ENCODE assay signal across 10 mouse cellular contexts in genomic region chr11:120538955-120539284, GRCm38 (mm10). TPM values are rescaled to one million over a fixed set of nuclear protein-coding genes. Genes with fewer than 3 reads are reported as not detected.
A peak's percentile ranks its signal among the peaks of the same experiment; 100 is the strongest.
DNase-seq lines count a peak whose midpoint lies in the region; ATAC-seq lines count a peak whose summit lies in the region.
"Had no signal": no experiment of that assay in that cellular context is flagged by ENCODE, and none has a peak within 500 bp of the region (broad histone marks: within the 10 kb centered on the region; RNA-seq: fewer than 3 reads in every experiment).

No protein-coding gene starts in this region.

- peaks cover 26% of the 10 kb centered on the region for H3K4me1 ChIP-seq in heart, embryonic 16.5 days (ENCODE audit: control insufficient read depth, insufficient read depth, low read length)
- H3K4me1 ChIP-seq in embryonic facial prominence, embryonic 12.5 days = peaks cover 24% of the 10 kb centered on the region
- H3K4me1 ChIP-seq in intestine, embryonic 16.5 days (ENCODE audit: control insufficient read depth, insufficient read depth, low read length) = peaks cover 24% of the 10 kb centered on the region
- peaks cover 13% of the 10 kb centered on the region for H3K4me1 ChIP-seq in midbrain, embryonic 15.5 days

- no peak for ATAC-seq in heart, embryonic 16.5 days (replicated peaks; ENCODE audit: extremely low read depth, insufficient read depth, low FRiP score)
- peak; percentile 17; the same call in 1 of the 2 replicates for ATAC-seq in embryonic facial prominence, embryonic 12.5 days (ENCODE audit: insufficient number of reproducible peaks, insufficient read depth, low FRiP score, low TSS enrichment)
- ATAC-seq in intestine, embryonic 16.5 days = no peak
- no peak; the same call in 1 of the 2 replicates for ATAC-seq in midbrain, embryonic 15.5 days (replicated peaks)

- H3K4me2 ChIP-seq in heart, embryonic 16.5 days (ENCODE audit: low read depth, low read length) = no peak overlapping the region
- H3K4me2 ChIP-seq in embryonic facial prominence, embryonic 12.5 days (replicated peaks) = no peak overlapping the region
- no peak overlapping the region for H3K4me2 ChIP-seq in intestine, embryonic 16.5 days (ENCODE audit: low read depth, low read length)
- H3K4me2 ChIP-seq in midbrain, embryonic 15.5 days = no peak overlapping the region

- peaks cover 9% of the 10 kb centered on the region for H3K36me3 ChIP-seq in heart, embryonic 16.5 days (ENCODE audit: control insufficient read depth, insufficient read depth)
- peaks cover 25% of the 10 kb centered on the region for H3K36me3 ChIP-seq in embryonic facial prominence, embryonic 12.5 days
- peaks cover 8% of the 10 kb centered on the region for H3K36me3 ChIP-seq in intestine, embryonic 16.5 days (ENCODE audit: control insufficient read depth, insufficient read depth, low read length)
- H3K36me3 ChIP-seq in midbrain, embryonic 15.5 days (replicated peaks) = peaks cover 14% of the 10 kb centered on the region

- WGBS in heart, embryonic 16.5 days = 30% methylated on average over 8 of the region's 8 CpGs
- WGBS in embryonic facial prominence, embryonic 12.5 days = 55% methylated on average over 8 of the region's 8 CpGs
- 40% methylated on average over 8 of the region's 8 CpGs for WGBS in intestine, embryonic 16.5 days
- WGBS in midbrain, embryonic 15.5 days = 44% methylated on average over 8 of the region's 8 CpGs

- H3K27ac ChIP-seq in heart, embryonic 16.5 days (ENCODE audit: low read length) = peak overlapping the region; percentile 61
- H3K27ac ChIP-seq in embryonic facial prominence, embryonic 12.5 days = peak overlapping the region; percentile 14
- peak overlapping the region; percentile 49; the same call in 1 of the 2 replicates for H3K27ac ChIP-seq in intestine, embryonic 16.5 days (ENCODE audit: low read length)
- 0 out of 2 replicates have a peak overlapping the region, but pooled peaks have one; percentile 16 for H3K27ac ChIP-seq in midbrain, embryonic 15.5 days

- H3K4me3 ChIP-seq in heart, embryonic 16.5 days (ENCODE audit: low read length) = no peak overlapping the region
- H3K4me3 ChIP-seq in embryonic facial prominence, embryonic 12.5 days = no peak overlapping the region
- no peak overlapping the region for H3K4me3 ChIP-seq in intestine, embryonic 16.5 days (ENCODE audit: low read length)
- no peak overlapping the region for H3K4me3 ChIP-seq in midbrain, embryonic 15.5 days

- no peaks in the 10 kb centered on the region for H3K9me3 ChIP-seq in heart, embryonic 16.5 days (replicated peaks; ENCODE audit: control insufficient read depth, low read length)
- H3K9me3 ChIP-seq in embryonic facial prominence, embryonic 12.5 days = no peaks in the 10 kb centered on the region
- H3K9me3 ChIP-seq in intestine, embryonic 16.5 days (ENCODE audit: control insufficient read depth, low read length) = no peaks in the 10 kb centered on the region
- no peaks in the 10 kb centered on the region for H3K9me3 ChIP-seq in midbrain, embryonic 15.5 days

- H3K9ac ChIP-seq in heart, embryonic 16.5 days (ENCODE audit: low read length) = no peak overlapping the region
- H3K9ac ChIP-seq in embryonic facial prominence, embryonic 12.5 days = 0 out of 2 replicates have a peak overlapping the region, but pooled peaks have one; percentile 1
- H3K9ac ChIP-seq in intestine, embryonic 16.5 days (ENCODE audit: low read depth, low read length) = peak overlapping the region; percentile 44; the same call in 1 of the 2 replicates
- H3K9ac ChIP-seq in midbrain, embryonic 15.5 days = no peak overlapping the region

- no peak for DNase-seq in heart, adult 11 months
- DNase-seq in ovary, postnatal 36 days (ENCODE audit: low spot score) = no peak
- DNase-seq in adrenal gland, postnatal 25 days = no peak
- no peak for DNase-seq in kidney, postnatal 14 days
- DNase-seq: right cerebral cortex, postnatal 14 days had no signal

- 0 out of 2 replicates have a peak, but pooled peaks cover 4% of the 10 kb centered on the region for H3K27me3 ChIP-seq in heart, embryonic 16.5 days (ENCODE audit: control insufficient read depth, insufficient read depth, low read length)
- peaks cover 5% of the 10 kb centered on the region for H3K27me3 ChIP-seq in embryonic facial prominence, embryonic 12.5 days
- no peaks in the 10 kb centered on the region for H3K27me3 ChIP-seq in intestine, embryonic 16.5 days (replicated peaks; ENCODE audit: control insufficient read depth, insufficient read depth, low read length)
- no peaks in the 10 kb centered on the region for H3K27me3 ChIP-seq in midbrain, embryonic 15.5 days (replicated peaks)

RNA-seq across cellular contexts. Expression of gene Gcgr, which starts 8.4 kb away (rescaled TPM):
- 1.4 and 2.7 TPM in 2 replicates for polyA plus RNA-seq in heart, embryonic 16.5 days (2015; fragmentation: Nextera tagmentation; extraction: Ambion mirVana)
- 1.7 and 2.1 TPM in 2 replicates for polyA plus RNA-seq in embryonic facial prominence, embryonic 12.5 days (2016; fragmentation: Nextera tagmentation; extraction: Ambion mirVana)
- 0.76 TPM in 2 replicates for polyA plus RNA-seq in intestine, embryonic 16.5 days (2015; fragmentation: Nextera tagmentation; extraction: Ambion mirVana)
- 0.17 and 0.19 TPM in 2 replicates for polyA plus RNA-seq in midbrain, embryonic 15.5 days (2015; fragmentation: Nextera tagmentation; extraction: Ambion mirVana)
- 1.0 and 3.5 TPM in 2 replicates for total RNA-seq in adrenal gland, postnatal 25 days (2021)

RNA-seq across cellular contexts. Expression of gene Mcrip1, which starts 10.6 kb away (rescaled TPM):
- 134 and 139 TPM in 2 replicates for polyA plus RNA-seq in heart, embryonic 16.5 days (2015; fragmentation: Nextera tagmentation; extraction: Ambion mirVana)
- polyA plus RNA-seq in embryonic facial prominence, embryonic 12.5 days (2016; fragmentation: Nextera tagmentation; extraction: Ambion mirVana) = 234 and 242 TPM in 2 replicates
- 119 and 129 TPM in 2 replicates for polyA plus RNA-seq in intestine, embryonic 16.5 days (2015; fragmentation: Nextera tagmentation; extraction: Ambion mirVana)
- 249 and 264 TPM in 2 replicates for polyA plus RNA-seq in midbrain, embryonic 15.5 days (2015; fragmentation: Nextera tagmentation; extraction: Ambion mirVana)
- total RNA-seq in adrenal gland, postnatal 25 days (2021) = 67.5 and 75.4 TPM in 2 replicates

RNA-seq across cellular contexts. Expression of gene Ppp1r27, which starts 12.0 kb away (rescaled TPM):
- 3.3 and 8.5 TPM in 2 replicates for polyA plus RNA-seq in heart, embryonic 16.5 days (2015; fragmentation: Nextera tagmentation; extraction: Ambion mirVana)
- 0.36 TPM in 1 of 2 replicates, not detected in the other for polyA plus RNA-seq in embryonic facial prominence, embryonic 12.5 days (2016; fragmentation: Nextera tagmentation; extraction: Ambion mirVana)
- polyA plus RNA-seq in intestine, embryonic 16.5 days (2015; fragmentation: Nextera tagmentation; extraction: Ambion mirVana) = 0.37 TPM in 1 of 2 replicates, not detected in the other
- not detected in 2 replicates for polyA plus RNA-seq in midbrain, embryonic 15.5 days (2015; fragmentation: Nextera tagmentation; extraction: Ambion mirVana)
- total RNA-seq in adrenal gland, postnatal 25 days (2021) = 1.4 TPM in 1 of 2 replicates, not detected in the other
- total RNA-seq: CH12.LX had no signal

RNA-seq across cellular contexts. Expression of gene P4hb, which starts 34.1 kb away (rescaled TPM):
- polyA plus RNA-seq in heart, embryonic 16.5 days (2015; fragmentation: Nextera tagmentation; extraction: Ambion mirVana) = 435 and 437 TPM in 2 replicates
- polyA plus RNA-seq in embryonic facial prominence, embryonic 12.5 days (2016; fragmentation: Nextera tagmentation; extraction: Ambion mirVana) = 622 and 637 TPM in 2 replicates
- 1,365 and 1,538 TPM in 2 replicates for polyA plus RNA-seq in intestine, embryonic 16.5 days (2015; fragmentation: Nextera tagmentation; extraction: Ambion mirVana)
- 256 and 259 TPM in 2 replicates for polyA plus RNA-seq in midbrain, embryonic 15.5 days (2015; fragmentation: Nextera tagmentation; extraction: Ambion mirVana)
- 407 and 486 TPM in 2 replicates for total RNA-seq in adrenal gland, postnatal 25 days (2021)

RNA-seq across cellular contexts. Expression of gene Arhgdia, which starts 42.5 kb away (rescaled TPM):
- polyA plus RNA-seq in heart, embryonic 16.5 days (2015; fragmentation: Nextera tagmentation; extraction: Ambion mirVana) = 435 and 439 TPM in 2 replicates
- polyA plus RNA-seq in embryonic facial prominence, embryonic 12.5 days (2016; fragmentation: Nextera tagmentation; extraction: Ambion mirVana) = 561 and 568 TPM in 2 replicates
- 626 and 641 TPM in 2 replicates for polyA plus RNA-seq in intestine, embryonic 16.5 days (2015; fragmentation: Nextera tagmentation; extraction: Ambion mirVana)
- polyA plus RNA-seq in midbrain, embryonic 15.5 days (2015; fragmentation: Nextera tagmentation; extraction: Ambion mirVana) = 458 and 487 TPM in 2 replicates
- total RNA-seq in adrenal gland, postnatal 25 days (2021) = 333 and 334 TPM in 2 replicates

Comparison
In these comparisons a context has a peak if more than half of its experiments do, and no peak if none do; other contexts are left out.
1. H3K9ac ChIP-seq: peak in embryonic facial prominence, embryonic 12.5 days (single experiment) and intestine, embryonic 16.5 days (single experiment); none in heart, embryonic 16.5 days (single experiment) and midbrain, embryonic 15.5 days (single experiment).
2. Peak in every context shown above with its lines, with median percentiles within 50 percentile points of each other: H3K27ac ChIP-seq.